Mouse (Mus musculus) megakaryocyte, embryonic 14.5 days (primary cell): ENCODE measurements around the gene Ankar. TPM values are rescaled to one million over a fixed set of nuclear protein-coding genes. Genes with fewer than 3 reads are reported as not detected.

Experiments
- H3K27me3 ChIP-seq: replicated peaks from 2 replicates; pipeline ENCODE3; 2012; ENCODE audit warnings: inconsistent platforms
- H3K36me3 ChIP-seq: replicated peaks from 2 replicates; pipeline ENCODE3; 2012; ENCODE audit warnings: low read length, inconsistent platforms, mixed read lengths
- H3K4me1 ChIP-seq: 2 replicates; pipeline ENCODE4 v1.6.1; 2012; ENCODE audit warnings: inconsistent platforms
- H3K4me3 ChIP-seq: replicated peaks from 2 replicates; pipeline ENCODE3; 2012; ENCODE audit warnings: moderate library complexity, mild to moderate bottlenecking, inconsistent platforms
- H3K9me3 ChIP-seq: 2 replicates; pipeline ENCODE4 v1.6.1; 2012; ENCODE audit warnings: inconsistent platforms
- FLI1 ChIP-seq: IDR thresholded peaks from 2 replicates; pipeline ENCODE4 v1.6.1; 2012; ENCODE audit warnings: low read length, inconsistent platforms, mixed read lengths
- GATA1 ChIP-seq: IDR thresholded peaks from 3 replicates; pipeline ENCODE4 v1.6.1; 2012; ENCODE audit warnings: mixed read lengths, low read length, inconsistent platforms, borderline replicate concordance
- polyA plus RNA-seq: library from polyadenylated mRNA; stranded (reverse); fragments of >175 nt; gene quantifications from 2 replicates; pipeline ENCODE4 v1.2.3, GENCODE M21; 2012; ENCODE audit warnings: low replicate concordance; ENCODE audit not compliant: insufficient read depth

Gene Ankar
- polyA plus RNA-seq, 1 experiment, result not detected

GRCm38 (mm10) chr1:72596231-72596630 lies 104.1 kb downstream of the Ankar start:
- no peaks in the 10 kb centered on the region for H3K27me3 ChIP-seq
- H3K9me3 ChIP-seq, result no peaks in the 10 kb centered on the region
- no peak overlapping the region for H3K4me3 ChIP-seq
- H3K36me3 ChIP-seq, result peaks cover 100% of the 10 kb centered on the region
- no peaks in the 10 kb centered on the region for H3K4me1 ChIP-seq
- TF ChIP-seq GATA1 (no peak), FLI1 (no peak)

- Histone ChIP-seq H3K27me3 (no peaks in the 10 kb centered on the region), H3K4me1 (no peaks in the 10 kb centered on the region), H3K9me3 (no peaks in the 10 kb centered on the region), H3K36me3 (peaks cover 100% of the 10 kb centered on the region), H3K4me3 (no peak overlapping the region)
- TF ChIP-seq GATA1, result no peak
These were observed 104.7 kb downstream of the Ankar start for GRCm38 (mm10) chr1:72595686-72596085.

- no peaks in the 10 kb centered on the region for H3K9me3 ChIP-seq
- H3K27me3 ChIP-seq, result no peaks in the 10 kb centered on the region
- H3K4me3 ChIP-seq, result no peak overlapping the region
- TF ChIP-seq FLI1, result no peak
- no peaks in the 10 kb centered on the region for H3K4me1 ChIP-seq
- H3K36me3 ChIP-seq, result peaks cover 98% of the 10 kb centered on the region
These were observed 106.9 kb downstream of the Ankar start for GRCm38 (mm10) chr1:72593340-72593951.

Other genes starting within 250 kb of the Ankar start
- 0.07 and 0.48 TPM in 2 replicates for gene March4, start 163.6 kb downstream of the Ankar start, polyA plus RNA-seq
- gene Smarcal1, start 117.3 kb downstream of the Ankar start, polyA plus RNA-seq, result 5.1 and 6.5 TPM in 2 replicates
- gene Rpl37a, start 10.7 kb upstream of the Ankar start, polyA plus RNA-seq, result 26.2 and 185 TPM in 2 replicates
- gene Igfbp2, start 123.9 kb upstream of the Ankar start, polyA plus RNA-seq, result not detected in 2 replicates
- gene Igfbp5, start 174.3 kb upstream of the Ankar start, polyA plus RNA-seq, result 0.04 TPM in 1 of 2 replicates, not detected in the other